Mouse (Mus musculus) lung, postnatal 0 days (tissue): Measurements from ENCODE around the gene Zbtb9.

Experiments
- CTCF ChIP-seq: IDR thresholded peaks from 2 replicates; pipeline ENCODE4 v1.5.1; 2016; ENCODE audit warnings: antibody characterized with exemption, mild to moderate bottlenecking
- EP300 ChIP-seq: IDR thresholded peaks from 2 replicates; pipeline ENCODE4 v1.6.1; 2016; ENCODE audit warnings: antibody characterized with exemption, mild to moderate bottlenecking, control low read depth

DNA sequence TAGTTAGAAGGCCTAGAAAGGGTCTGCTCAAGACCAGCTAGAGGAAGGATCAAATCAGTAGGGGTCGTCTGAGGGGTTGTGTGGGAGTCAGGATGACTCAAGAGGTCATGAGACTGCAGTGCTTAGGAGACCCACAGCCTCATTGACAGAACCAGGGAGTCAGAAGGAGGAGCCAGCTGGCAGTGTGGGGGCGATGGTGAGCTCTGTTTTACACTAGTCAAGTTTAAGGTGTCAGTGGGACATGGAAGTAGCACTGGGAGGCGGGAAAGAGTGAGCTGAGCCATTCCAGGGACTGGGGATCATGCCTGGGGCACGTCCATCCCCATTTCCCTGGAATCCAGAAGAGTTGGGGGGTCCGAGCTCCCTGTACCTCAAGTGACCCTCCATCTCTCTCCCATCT, 14.1 kb upstream of the Zbtb9 start:
- TF ChIP-seq EP300 (no peak), CTCF (no peak)
